Mouse (Mus musculus): ENCODE results near the gene Mxi1. TPM values are rescaled to one million over a fixed set of nuclear protein-coding genes. Genes with fewer than 3 reads are reported as not detected.

Gene Mxi1
- polyA plus RNA-seq, 1 experiment from 2014 or later = 59.6 TPM

DNA sequence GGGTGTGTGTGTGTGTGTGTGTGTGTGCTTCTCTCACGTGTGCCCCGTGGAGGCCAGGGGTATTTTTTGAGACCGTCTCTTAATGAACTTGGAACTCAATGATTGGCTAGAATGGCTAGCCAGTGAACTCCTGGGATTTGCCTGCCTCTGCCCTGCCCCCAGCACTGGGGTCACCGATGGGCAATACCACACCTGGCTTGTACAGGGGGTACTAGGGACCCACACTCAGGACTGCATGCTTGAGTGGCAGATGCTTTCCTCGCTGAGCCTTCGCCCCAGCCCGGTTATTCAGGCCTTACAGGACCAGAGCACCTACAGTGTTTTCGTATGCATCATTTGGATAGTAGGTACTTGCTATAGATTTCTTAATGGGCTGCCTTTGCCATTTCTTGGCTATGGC, 5.8 kb downstream of the Mxi1 start:
- no peak overlapping the region for H3K27ac ChIP-seq (ENCODE audit: low read depth, low read length)
- DNase-seq (ENCODE audit: low spot score) = no peak
- no peaks in the 10 kb centered on the region for H3K9me3 ChIP-seq (ENCODE audit: control insufficient read depth, low read length)
- no peak overlapping the region for H3K4me2 ChIP-seq (replicated peaks; ENCODE audit: low read depth, low read length)
- H3K27me3 ChIP-seq (ENCODE audit: control insufficient read depth, insufficient read depth, low read length) = no peaks in the 10 kb centered on the region
- H3K9ac ChIP-seq (ENCODE audit: low read depth, low read length) = no peak overlapping the region
- no peak overlapping the region for H3K4me3 ChIP-seq (ENCODE audit: low read depth, low read length)
- no peak for ATAC-seq (ENCODE audit: low FRiP score)
- no peaks in the 10 kb centered on the region for H3K36me3 ChIP-seq (ENCODE audit: control insufficient read depth, insufficient read depth, low read length)
- 0 out of 2 replicates have a peak, but pooled peaks cover 2% of the 10 kb centered on the region for H3K4me1 ChIP-seq (replicated peaks; ENCODE audit: control insufficient read depth, insufficient read depth, low read length)
- 90% methylated on average over 8 of the region's 8 CpGs for WGBS

DNA sequence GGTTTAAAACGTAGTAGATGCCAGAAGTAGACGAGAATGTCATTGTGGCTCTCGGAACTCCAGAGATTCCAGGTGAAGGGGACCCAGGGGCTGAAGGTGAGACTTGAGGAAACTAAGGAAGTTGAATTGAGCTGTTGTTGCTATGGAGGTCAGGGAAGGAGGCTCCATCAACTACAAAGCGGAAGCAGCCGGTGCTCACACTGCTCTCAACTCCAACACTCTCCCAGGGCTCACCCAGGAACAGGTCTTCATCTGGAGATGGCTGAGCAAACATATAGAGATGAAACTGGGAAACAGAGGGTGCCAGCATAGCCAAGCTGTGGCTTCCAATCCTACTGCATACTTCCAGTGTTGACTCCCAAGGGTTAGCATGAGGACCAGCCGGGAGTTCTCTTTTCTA, 6.6 kb downstream of the Mxi1 start:
- DNase-seq (ENCODE audit: low spot score) (no peak), ATAC-seq (ENCODE audit: low FRiP score) (no peak)
- 85% methylated on average over 6 of the region's 6 CpGs for WGBS
- Histone ChIP-seq H3K4me1 (replicated peaks; ENCODE audit: control insufficient read depth, insufficient read depth, low read length) (0 out of 2 replicates have a peak, but pooled peaks cover 2% of the 10 kb centered on the region), H3K4me3 (ENCODE audit: low read depth, low read length) (no peak overlapping the region), H3K36me3 (ENCODE audit: control insufficient read depth, insufficient read depth, low read length) (no peaks in the 10 kb centered on the region), H3K9ac (ENCODE audit: low read depth, low read length) (no peak overlapping the region), H3K4me2 (replicated peaks; ENCODE audit: low read depth, low read length) (no peak overlapping the region), H3K27me3 (ENCODE audit: control insufficient read depth, insufficient read depth, low read length) (no peaks in the 10 kb centered on the region), H3K27ac (ENCODE audit: low read depth, low read length) (no peak overlapping the region), H3K9me3 (ENCODE audit: control insufficient read depth, low read length) (no peaks in the 10 kb centered on the region)

GRCm38 (mm10) chr19:53318143-53319132, 8.1 kb downstream of the Mxi1 start:
- H3K4me1 ChIP-seq (replicated peaks; ENCODE audit: control insufficient read depth, insufficient read depth, low read length) = 0 out of 2 replicates have a peak, but pooled peaks cover 2% of the 10 kb centered on the region
- no peak overlapping the region for H3K4me3 ChIP-seq (ENCODE audit: low read depth, low read length)
- H3K27ac ChIP-seq (ENCODE audit: low read depth, low read length) = no peak overlapping the region
- no peaks in the 10 kb centered on the region for H3K36me3 ChIP-seq (ENCODE audit: control insufficient read depth, insufficient read depth, low read length)
- H3K9me3 ChIP-seq (ENCODE audit: control insufficient read depth, low read length) = no peaks in the 10 kb centered on the region
- DNase-seq (ENCODE audit: low spot score) = no peak
- 83% methylated on average over 16 of the region's 16 CpGs for WGBS
- H3K9ac ChIP-seq (ENCODE audit: low read depth, low read length) = no peak overlapping the region
- H3K27me3 ChIP-seq (ENCODE audit: control insufficient read depth, insufficient read depth, low read length) = no peaks in the 10 kb centered on the region
- no peak for ATAC-seq (ENCODE audit: low FRiP score)
- no peak overlapping the region for H3K4me2 ChIP-seq (replicated peaks; ENCODE audit: low read depth, low read length)

GRCm38 (mm10) chr19:53320264-53321110, 10.2 kb downstream of the Mxi1 start:
- no peak for ATAC-seq (ENCODE audit: low FRiP score)
- DNase-seq (ENCODE audit: low spot score) = no peak
- no peak overlapping the region for H3K27ac ChIP-seq (ENCODE audit: low read depth, low read length)
- no peak overlapping the region for H3K4me2 ChIP-seq (replicated peaks; ENCODE audit: low read depth, low read length)
- H3K9me3 ChIP-seq (ENCODE audit: control insufficient read depth, low read length) = no peaks in the 10 kb centered on the region
- no peak overlapping the region for H3K9ac ChIP-seq (ENCODE audit: low read depth, low read length)
- no peaks in the 10 kb centered on the region for H3K36me3 ChIP-seq (ENCODE audit: control insufficient read depth, insufficient read depth, low read length)
- peaks cover under 1% of the 10 kb centered on the region for H3K4me1 ChIP-seq (replicated peaks; ENCODE audit: control insufficient read depth, insufficient read depth, low read length)
- WGBS = 79% methylated on average over 9 of the region's 9 CpGs
- no peak overlapping the region for H3K4me3 ChIP-seq (ENCODE audit: low read depth, low read length)
- H3K27me3 ChIP-seq (ENCODE audit: control insufficient read depth, insufficient read depth, low read length) = no peaks in the 10 kb centered on the region

DNA sequence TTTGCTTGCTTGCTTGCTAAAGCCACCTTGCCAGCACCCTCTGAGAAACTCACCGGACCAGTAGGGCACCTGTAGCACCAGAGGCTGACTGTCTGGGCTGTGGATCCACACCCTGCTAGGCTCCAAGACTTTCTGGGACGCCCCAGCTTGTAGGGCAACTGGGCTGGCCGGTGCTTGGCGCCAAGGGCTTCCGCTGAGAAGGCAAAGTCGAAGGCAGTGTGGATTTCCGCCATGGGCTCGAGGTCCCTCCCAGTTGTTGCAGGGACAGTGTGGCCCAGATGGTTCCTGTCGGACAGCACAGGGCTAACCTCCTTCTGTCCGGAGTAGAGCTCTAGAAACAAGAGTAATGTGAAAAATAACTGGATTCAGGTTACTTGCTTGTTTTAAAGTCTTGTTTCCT, 11.0 kb downstream of the Mxi1 start:
- Histone ChIP-seq H3K27me3 (ENCODE audit: control insufficient read depth, insufficient read depth, low read length) (no peaks in the 10 kb centered on the region), H3K9me3 (ENCODE audit: control insufficient read depth, low read length) (no peaks in the 10 kb centered on the region), H3K9ac (ENCODE audit: low read depth, low read length) (no peak overlapping the region), H3K4me2 (replicated peaks; ENCODE audit: low read depth, low read length) (no peak overlapping the region), H3K27ac (ENCODE audit: low read depth, low read length) (no peak overlapping the region), H3K4me1 (replicated peaks; ENCODE audit: control insufficient read depth, insufficient read depth, low read length) (peaks cover 3% of the 10 kb centered on the region), H3K4me3 (ENCODE audit: low read depth, low read length) (no peak overlapping the region), H3K36me3 (ENCODE audit: control insufficient read depth, insufficient read depth, low read length) (no peaks in the 10 kb centered on the region)
- ATAC-seq (ENCODE audit: low FRiP score) (no peak), DNase-seq (ENCODE audit: low spot score) (no peak)
- WGBS = 79% methylated on average over 10 of the region's 10 CpGs

- no peak overlapping the region for H3K27ac ChIP-seq (ENCODE audit: low read depth, low read length)
- H3K4me3 ChIP-seq (ENCODE audit: low read depth, low read length) = no peak overlapping the region
- no peak overlapping the region for H3K9ac ChIP-seq (ENCODE audit: low read depth, low read length)
- H3K27me3 ChIP-seq (ENCODE audit: control insufficient read depth, insufficient read depth, low read length) = no peaks in the 10 kb centered on the region
- no peak overlapping the region for H3K4me2 ChIP-seq (replicated peaks; ENCODE audit: low read depth, low read length)
- WGBS = 92% methylated on average over 12 of the region's 12 CpGs
- H3K9me3 ChIP-seq (ENCODE audit: control insufficient read depth, low read length) = no peaks in the 10 kb centered on the region
- peaks cover 3% of the 10 kb centered on the region for H3K4me1 ChIP-seq (replicated peaks; ENCODE audit: control insufficient read depth, insufficient read depth, low read length)
- no peaks in the 10 kb centered on the region for H3K36me3 ChIP-seq (ENCODE audit: control insufficient read depth, insufficient read depth, low read length)
- ATAC-seq (ENCODE audit: low FRiP score) (no peak), DNase-seq (ENCODE audit: low spot score) (no peak)
These were observed 12.2 kb downstream of the Mxi1 start for GRCm38 (mm10) chr19:53322438-53323048.

DNA sequence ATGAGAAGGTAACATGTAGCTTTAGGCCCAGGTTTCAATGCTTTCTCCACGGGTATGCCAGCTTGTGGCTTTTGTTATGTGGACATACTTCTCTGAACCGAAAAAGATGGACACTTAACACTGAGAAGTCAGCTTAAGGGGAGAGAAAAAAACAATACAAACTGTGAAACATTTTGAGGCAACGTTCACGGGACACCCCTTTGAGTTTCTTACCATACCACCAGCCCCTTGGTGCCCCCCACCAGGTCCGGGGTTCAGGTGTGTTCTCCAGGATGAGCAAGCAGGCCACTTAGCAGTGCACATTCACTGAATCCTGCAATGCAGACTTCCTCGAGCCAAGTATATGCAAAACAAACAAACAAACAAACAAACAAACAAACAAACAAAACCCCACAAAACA, 14.5 kb downstream of the Mxi1 start:
- H3K9me3 ChIP-seq (ENCODE audit: control insufficient read depth, low read length) = no peaks in the 10 kb centered on the region
- no peak overlapping the region for H3K27ac ChIP-seq (ENCODE audit: low read depth, low read length)
- no peak overlapping the region for H3K9ac ChIP-seq (ENCODE audit: low read depth, low read length)
- ATAC-seq (ENCODE audit: low FRiP score) (no peak), DNase-seq (ENCODE audit: low spot score) (no peak)
- H3K4me3 ChIP-seq (ENCODE audit: low read depth, low read length) = no peak overlapping the region
- H3K4me1 ChIP-seq (replicated peaks; ENCODE audit: control insufficient read depth, insufficient read depth, low read length) = peaks cover 3% of the 10 kb centered on the region
- no peaks in the 10 kb centered on the region for H3K36me3 ChIP-seq (ENCODE audit: control insufficient read depth, insufficient read depth, low read length)
- H3K4me2 ChIP-seq (replicated peaks; ENCODE audit: low read depth, low read length) = no peak overlapping the region
- H3K27me3 ChIP-seq (ENCODE audit: control insufficient read depth, insufficient read depth, low read length) = no peaks in the 10 kb centered on the region
- 59% methylated on average over 6 of the region's 6 CpGs for WGBS

DNA sequence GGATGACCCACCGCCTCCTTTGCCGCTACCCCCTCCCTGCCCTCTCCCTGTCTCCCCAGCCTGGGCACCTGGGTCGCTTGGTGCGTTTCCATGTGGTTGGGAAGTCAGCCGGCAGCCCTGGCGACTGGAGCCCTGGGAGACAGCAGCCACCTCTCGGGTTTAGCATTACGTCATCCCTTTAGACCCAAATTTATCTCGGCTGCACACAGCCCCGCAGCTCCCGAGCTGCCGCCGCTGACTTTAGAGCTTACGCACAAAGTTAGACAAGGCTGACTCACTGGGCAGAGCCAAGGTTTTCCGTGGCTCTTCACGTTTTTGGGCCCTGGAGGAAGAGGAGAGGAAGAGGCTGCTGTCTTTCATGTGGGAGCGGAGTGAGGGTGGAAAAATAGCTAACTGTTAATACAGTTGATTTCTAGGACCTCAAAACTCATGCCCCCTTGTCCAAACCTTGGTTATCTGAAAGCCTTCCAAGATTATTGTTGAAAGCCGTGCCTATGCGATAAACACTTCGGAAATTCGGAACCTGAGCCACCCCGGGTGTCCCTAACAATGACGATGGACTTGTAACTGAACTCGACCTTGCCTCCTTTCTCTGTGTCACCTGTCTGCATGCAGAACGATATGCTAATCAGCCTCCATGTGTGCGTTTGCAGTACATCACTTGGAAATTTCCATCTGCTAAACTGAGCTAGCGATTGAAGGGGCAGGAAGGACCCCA, 15.4 kb downstream of the Mxi1 start:
- Histone ChIP-seq H3K4me2 (replicated peaks; ENCODE audit: low read depth, low read length) (peak overlapping the region; percentile 11), H3K27ac (ENCODE audit: low read depth, low read length) (peak overlapping the region; percentile 60; the same call in 1 of the 2 replicates), H3K4me3 (ENCODE audit: low read depth, low read length) (peak overlapping the region; percentile 2; the same call in 1 of the 2 replicates), H3K4me1 (replicated peaks; ENCODE audit: control insufficient read depth, insufficient read depth, low read length) (peaks cover 3% of the 10 kb centered on the region), H3K9ac (ENCODE audit: low read depth, low read length) (no peak overlapping the region), H3K27me3 (ENCODE audit: control insufficient read depth, insufficient read depth, low read length) (no peaks in the 10 kb centered on the region), H3K36me3 (ENCODE audit: control insufficient read depth, insufficient read depth, low read length) (no peaks in the 10 kb centered on the region), H3K9me3 (ENCODE audit: control insufficient read depth, low read length) (no peaks in the 10 kb centered on the region)
- no peak for ATAC-seq (ENCODE audit: low FRiP score)
- peak; percentile 58 for DNase-seq (ENCODE audit: low spot score)
- 13% methylated on average over 27 of the region's 27 CpGs for WGBS

All from hindbrain, embryonic 11.5 days (tissue).